Mouse (Mus musculus): Measurements from ENCODE around the gene Rrm1. TPM values are rescaled to one million over a fixed set of nuclear protein-coding genes. Genes with fewer than 3 reads are reported as not detected.

The Rrm1 gene
- polyA plus RNA-seq, 1 experiment = 222 TPM

- Histone ChIP-seq H3K27ac (ENCODE audit: insufficient read depth, low read length) (no peak overlapping the region), H3K4me3 (ENCODE audit: insufficient read depth, low read length) (no peak overlapping the region), H3K4me1 (ENCODE audit: control insufficient read depth, insufficient read depth, low read length) (no peaks in the 10 kb centered on the region)
- TF ChIP-seq CTCF (IDR thresholded peaks at IDR 0.05; ENCODE audit: borderline replicate concordance, insufficient read depth, low read length) = no peak
- TF ChIP-seq POLR2A (IDR thresholded peaks at IDR 0.05; ENCODE audit: low read depth, low read length) = no peak
Observed at GRCm38 (mm10) chr7:102422036-102422435, 19.5 kb upstream of the Rrm1 start.

GRCm38 (mm10) chr7:102425933-102426685 lies 15.4 kb upstream of the Rrm1 start:
- Histone ChIP-seq H3K4me3 (ENCODE audit: insufficient read depth, low read length) (no peak overlapping the region), H3K4me1 (ENCODE audit: control insufficient read depth, insufficient read depth, low read length) (no peaks in the 10 kb centered on the region), H3K27ac (ENCODE audit: insufficient read depth, low read length) (no peak overlapping the region)
- TF ChIP-seq POLR2A (IDR thresholded peaks at IDR 0.05; ENCODE audit: low read depth, low read length) = no peak
- no peak for TF ChIP-seq CTCF (IDR thresholded peaks at IDR 0.05; ENCODE audit: borderline replicate concordance, insufficient read depth, low read length)

GRCm38 (mm10) chr7:102434344-102434743 lies 7.2 kb upstream of the Rrm1 start:
- no peaks in the 10 kb centered on the region; the same call in 1 of the 2 replicates for H3K4me1 ChIP-seq (ENCODE audit: control insufficient read depth, insufficient read depth, low read length)
- no peak overlapping the region for H3K4me3 ChIP-seq (ENCODE audit: insufficient read depth, low read length)
- TF ChIP-seq CTCF (IDR thresholded peaks at IDR 0.05; ENCODE audit: borderline replicate concordance, insufficient read depth, low read length) (no peak), POLR2A (IDR thresholded peaks at IDR 0.05; ENCODE audit: low read depth, low read length) (no peak)
- H3K27ac ChIP-seq (ENCODE audit: insufficient read depth, low read length) = no peak overlapping the region

GRCm38 (mm10) chr7:102440822-102441656 lies 456 bp upstream of the Rrm1 start:
- peaks cover 2% of the 10 kb centered on the region; the same call in 1 of the 2 replicates for H3K4me1 ChIP-seq (ENCODE audit: control insufficient read depth, insufficient read depth, low read length)
- H3K27ac ChIP-seq (ENCODE audit: insufficient read depth, low read length) = no peak overlapping the region; the same call in 1 of the 2 replicates
- TF ChIP-seq CTCF (IDR thresholded peaks at IDR 0.05; ENCODE audit: borderline replicate concordance, insufficient read depth, low read length) = no peak
- no peak for TF ChIP-seq POLR2A (IDR thresholded peaks at IDR 0.05; ENCODE audit: low read depth, low read length)
- H3K4me3 ChIP-seq (ENCODE audit: insufficient read depth, low read length) = no peak overlapping the region

GRCm38 (mm10) chr7:102442432-102442831 lies 937 bp downstream of the Rrm1 start:
- Histone ChIP-seq H3K4me1 (ENCODE audit: control insufficient read depth, insufficient read depth, low read length) (peaks cover 2% of the 10 kb centered on the region; the same call in 1 of the 2 replicates), H3K27ac (ENCODE audit: insufficient read depth, low read length) (peak overlapping the region; percentile 62), H3K4me3 (ENCODE audit: insufficient read depth, low read length) (peak overlapping the region; percentile 81)
- TF ChIP-seq POLR2A (IDR thresholded peaks at IDR 0.05; ENCODE audit: low read depth, low read length) (no peak), CTCF (IDR thresholded peaks at IDR 0.05; ENCODE audit: borderline replicate concordance, insufficient read depth, low read length) (no peak)

- TF ChIP-seq CTCF (IDR thresholded peaks at IDR 0.05; ENCODE audit: borderline replicate concordance, insufficient read depth, low read length) (no peak), POLR2A (IDR thresholded peaks at IDR 0.05; ENCODE audit: low read depth, low read length) (no peak)
- peak overlapping the region; percentile 5; the same call in 1 of the 2 replicates for H3K4me3 ChIP-seq (ENCODE audit: insufficient read depth, low read length)
- H3K4me1 ChIP-seq (ENCODE audit: control insufficient read depth, insufficient read depth, low read length) = peaks cover 2% of the 10 kb centered on the region; the same call in 1 of the 2 replicates
- H3K27ac ChIP-seq (ENCODE audit: insufficient read depth, low read length) = no peak overlapping the region
Observed at GRCm38 (mm10) chr7:102444301-102444700, 2.8 kb downstream of the Rrm1 start.

GRCm38 (mm10) chr7:102446438-102446837 lies 4.9 kb downstream of the Rrm1 start:
- Histone ChIP-seq H3K27ac (ENCODE audit: insufficient read depth, low read length) (no peak overlapping the region), H3K4me1 (ENCODE audit: control insufficient read depth, insufficient read depth, low read length) (peaks cover 2% of the 10 kb centered on the region; the same call in 1 of the 2 replicates), H3K4me3 (ENCODE audit: insufficient read depth, low read length) (no peak overlapping the region)
- TF ChIP-seq POLR2A (IDR thresholded peaks at IDR 0.05; ENCODE audit: low read depth, low read length) (no peak), CTCF (IDR thresholded peaks at IDR 0.05; ENCODE audit: borderline replicate concordance, insufficient read depth, low read length) (no peak)

GRCm38 (mm10) chr7:102458618-102459380 lies 17.3 kb downstream of the Rrm1 start:
- TF ChIP-seq CTCF (IDR thresholded peaks at IDR 0.05; ENCODE audit: borderline replicate concordance, insufficient read depth, low read length) (no peak), POLR2A (IDR thresholded peaks at IDR 0.05; ENCODE audit: low read depth, low read length) (no peak)
- Histone ChIP-seq H3K4me1 (ENCODE audit: control insufficient read depth, insufficient read depth, low read length) (no peaks in the 10 kb centered on the region), H3K27ac (ENCODE audit: insufficient read depth, low read length) (0 out of 2 replicates have a peak overlapping the region, but pooled peaks have one; percentile 1), H3K4me3 (ENCODE audit: insufficient read depth, low read length) (no peak overlapping the region)

GRCm38 (mm10) chr7:102467566-102467965 lies 26.1 kb downstream of the Rrm1 start:
- H3K27ac ChIP-seq (ENCODE audit: insufficient read depth, low read length) = peak overlapping the region; percentile 45; the same call in 1 of the 2 replicates
- H3K4me3 ChIP-seq (ENCODE audit: insufficient read depth, low read length) = no peak overlapping the region
- TF ChIP-seq POLR2A (IDR thresholded peaks at IDR 0.05; ENCODE audit: low read depth, low read length) = no peak
- no peaks in the 10 kb centered on the region for H3K4me1 ChIP-seq (ENCODE audit: control insufficient read depth, insufficient read depth, low read length)

Data from embryonic fibroblast, embryonic 13.5 days (primary cell).